27 mouse cellular contexts compared by ENCODE assay signal in genomic region chr16:84713926-84714325, GRCm38 (mm10). TPM values are rescaled to one million over a fixed set of nuclear protein-coding genes. Genes with fewer than 3 reads are reported as not detected.
DNase-seq lines count a peak whose midpoint lies in the region; ATAC-seq and TF ChIP-seq lines count a peak whose summit lies in the region.
"Had no signal": no experiment of that assay in that cellular context is flagged by ENCODE, and none has a peak within 500 bp of the region (broad histone marks: within the 10 kb centered on the region; RNA-seq: fewer than 3 reads in every experiment).

No protein-coding gene starts in this region.

- H3K36me3 ChIP-seq in kidney, adult 2 months (ENCODE audit: control insufficient read depth, insufficient read depth, low read length) = no peaks in the 10 kb centered on the region
- H3K36me3 ChIP-seq in kidney, embryonic 14.5 days (ENCODE audit: control insufficient read depth, insufficient read depth, low read length) = peaks cover 7% of the 10 kb centered on the region; the same call in 1 of the 2 replicates
- no peaks in the 10 kb centered on the region for H3K36me3 ChIP-seq in liver, postnatal 0 days (replicated peaks; ENCODE audit: insufficient read depth, low read length)
- H3K36me3 ChIP-seq: stomach, embryonic 15.5 days had no signal

- H3K4me2 ChIP-seq in kidney, embryonic 14.5 days (replicated peaks; ENCODE audit: low read depth, low read length) = no peak overlapping the region
- H3K4me2 ChIP-seq in liver, postnatal 0 days (ENCODE audit: low read depth, low read length) = no peak overlapping the region
- H3K4me2 ChIP-seq: embryonic facial prominence, embryonic 12.5 days; heart, embryonic 15.5 days; hindbrain, embryonic 12.5 days; limb, embryonic 13.5 days; stomach, embryonic 15.5 days had no signal

- TF ChIP-seq POLR2A in kidney, adult 2 months (IDR thresholded peaks at IDR 0.05; ENCODE audit: low read depth, low read length) = no peak

- DNase-seq in kidney, adult 2 months = peak; percentile 21
- peak; percentile 78 for DNase-seq in A20 (ENCODE audit: low read depth, low spot score)
- DNase-seq in frontal cortex, postnatal 25 days (ENCODE audit: low spot score in 2 of 2) = no peak
- no peak for DNase-seq in liver, postnatal 0 days
- DNase-seq: adrenal gland, adult 2 months; cerebellum, adult 18-20 months; forebrain, postnatal 0 days; gastrocnemius, adult 2 months; heart, adult 18-20 months; kidney, postnatal 10 days; retina, postnatal 1 day; right cerebral cortex, postnatal 4 days had no signal

- no peaks in the 10 kb centered on the region for H3K4me1 ChIP-seq in kidney, adult 2 months (ENCODE audit: control insufficient read depth, insufficient read depth, low read length)
- H3K4me1 ChIP-seq in kidney, embryonic 14.5 days (ENCODE audit: control insufficient read depth, insufficient read depth, low read length) = no peaks in the 10 kb centered on the region
- H3K4me1 ChIP-seq in liver, postnatal 0 days (ENCODE audit: insufficient read depth) = no peaks in the 10 kb centered on the region
- H3K4me1 ChIP-seq: embryonic facial prominence, embryonic 12.5 days; heart, embryonic 15.5 days; hindbrain, embryonic 12.5 days; limb, embryonic 13.5 days; stomach, embryonic 15.5 days had no signal

- H3K27ac ChIP-seq in kidney, adult 2 months (ENCODE audit: insufficient read depth, low read depth, low read length) = no peak overlapping the region
- no peak overlapping the region for H3K27ac ChIP-seq in kidney, embryonic 14.5 days (ENCODE audit: low read depth, low read length)
- H3K27ac ChIP-seq in liver, postnatal 0 days (ENCODE audit: low read depth) = no peak overlapping the region
- H3K27ac ChIP-seq: embryonic facial prominence, embryonic 12.5 days; gastrocnemius, adult 2 months; heart, embryonic 15.5 days; hindbrain, embryonic 12.5 days; limb, embryonic 13.5 days; liver, embryonic 14.5 days; stomach, embryonic 15.5 days had no signal

- H3K9me3 ChIP-seq in kidney, embryonic 14.5 days (ENCODE audit: control insufficient read depth, low read length) = no peaks in the 10 kb centered on the region
- no peaks in the 10 kb centered on the region for H3K9me3 ChIP-seq in liver, postnatal 0 days (ENCODE audit: low read length)
- H3K9me3 ChIP-seq: embryonic facial prominence, embryonic 12.5 days; G1E; heart, embryonic 15.5 days; hindbrain, embryonic 12.5 days; limb, embryonic 13.5 days; megakaryocyte, embryonic 14.5 days; stomach, embryonic 15.5 days had no signal

- no peak for TF ChIP-seq EP300 in liver, postnatal 0 days (IDR thresholded peaks at IDR 0.05; ENCODE audit: low read depth)

- no peak overlapping the region for H3K4me3 ChIP-seq in kidney, adult 2 months (ENCODE audit: insufficient read depth, low read depth, low read length)
- H3K4me3 ChIP-seq in kidney, embryonic 14.5 days (ENCODE audit: low read length) = no peak overlapping the region
- H3K4me3 ChIP-seq in liver, postnatal 0 days (ENCODE audit: low read depth, low read length) = no peak overlapping the region
- H3K4me3 ChIP-seq: embryonic facial prominence, embryonic 12.5 days; gastrocnemius, adult 2 months; heart, embryonic 15.5 days; hindbrain, embryonic 12.5 days; limb, embryonic 13.5 days; megakaryocyte, embryonic 14.5 days; stomach, embryonic 15.5 days had no signal

- ATAC-seq in kidney, embryonic 14.5 days (ENCODE audit: low FRiP score, low TSS enrichment) = no peak
- peak; percentile 24 for ATAC-seq in activated CD4-positive, CD25-positive, alpha-beta regulatory T cell, adult 4 months
- peak; percentile 87 for ATAC-seq in megakaryocyte progenitor cell, adult 5-6 weeks (replicated peaks; ENCODE audit: poor library complexity)
- ATAC-seq in liver, postnatal 0 days = no peak
- ATAC-seq in erythroblast, adult 5-6 weeks (replicated peaks; ENCODE audit: low FRiP score, poor library complexity, severe bottlenecking) = no peak
- ATAC-seq: forebrain, postnatal 0 days; intestine, embryonic 16.5 days; lung, postnatal 0 days had no signal

- H3K9ac ChIP-seq in kidney, embryonic 14.5 days (ENCODE audit: low read depth, low read length) = no peak overlapping the region
- no peak overlapping the region for H3K9ac ChIP-seq in liver, postnatal 0 days (replicated peaks)
- H3K9ac ChIP-seq: embryonic facial prominence, embryonic 12.5 days; forebrain, postnatal 0 days; heart, embryonic 15.5 days; hindbrain, embryonic 12.5 days; limb, embryonic 13.5 days; liver, embryonic 14.5 days; stomach, embryonic 15.5 days had no signal

- TF ChIP-seq CTCF in kidney, adult 2 months (conservative IDR thresholded peaks at IDR 0.05; ENCODE audit: insufficient read depth, insufficient read length, low read depth, low read length) = no peak
- no peak for TF ChIP-seq CTCF in liver, postnatal 0 days (IDR thresholded peaks at IDR 0.05; ENCODE audit: low read depth)

- H3K27me3 ChIP-seq in kidney, adult 2 months (replicated peaks; ENCODE audit: control insufficient read depth, insufficient read depth, low read length) = no peaks in the 10 kb centered on the region
- H3K27me3 ChIP-seq in kidney, embryonic 14.5 days (ENCODE audit: control insufficient read depth, insufficient read depth, low read length) = no peaks in the 10 kb centered on the region
- H3K27me3 ChIP-seq in liver, postnatal 0 days (ENCODE audit: insufficient read depth, low read length) = no peaks in the 10 kb centered on the region
- H3K27me3 ChIP-seq: embryonic facial prominence, embryonic 12.5 days; heart, embryonic 15.5 days; hindbrain, embryonic 12.5 days; limb, embryonic 13.5 days; megakaryocyte, embryonic 14.5 days; stomach, embryonic 15.5 days had no signal

- 65% methylated on average over 4 of the region's 4 CpGs for WGBS in kidney, adult 2 months
- WGBS in kidney, embryonic 14.5 days = 84% methylated on average over 4 of the region's 4 CpGs
- 42% methylated on average over 4 of the region's 4 CpGs for WGBS in liver, postnatal 0 days (ENCODE audit: insufficient replicate concordance)

RNA-seq across cellular contexts. Expression of gene Mrpl39, which starts 21.6 kb away (rescaled TPM):
- polyA plus RNA-seq in kidney, adult 2 months (2012; rRNA removed) = 26.6 and 34.1 TPM in 2 replicates
- polyA plus RNA-seq in kidney, embryonic 14.5 days (2014; fragmentation: Nextera tagmentation; extraction: Ambion mirVana) = 48.2 and 54.4 TPM in 2 replicates
- 10 to 100 TPM; 22.8 to 25.8 TPM for polyA plus RNA-seq in activated CD4-positive, CD25-positive, alpha-beta regulatory T cell, adult 4 months (2017; shearing (Covaris generic))
- total RNA-seq in megakaryocyte progenitor cell, adult 5-6 weeks (2015) = 44.2 and 44.9 TPM in 2 replicates
- 59.1 and 64.1 TPM in 2 replicates for total RNA-seq in megakaryocyte progenitor cell, adult 5-6 weeks (2017)
- 17.6 and 18.3 TPM in 2 replicates for polyA plus RNA-seq in liver, postnatal 0 days (2015; fragmentation: Nextera tagmentation; extraction: Ambion mirVana)
- total RNA-seq in erythroblast, adult 5-6 weeks (2015; ENCODE audit: low replicate concordance) = 9.0 and 11.5 TPM in 2 replicates
- total RNA-seq in erythroblast, adult 5-6 weeks (2017; ENCODE audit: low replicate concordance) = 7.4 and 8.5 TPM in 2 replicates

RNA-seq across cellular contexts. Expression of gene Jam2, which starts 60.0 kb away (rescaled TPM):
- 5.0 and 6.1 TPM in 2 replicates for polyA plus RNA-seq in kidney, adult 2 months (2012; rRNA removed)
- 2.5 and 3.4 TPM in 2 replicates for polyA plus RNA-seq in kidney, embryonic 14.5 days (2014; fragmentation: Nextera tagmentation; extraction: Ambion mirVana)
- polyA plus RNA-seq in activated CD4-positive, CD25-positive, alpha-beta regulatory T cell, adult 4 months (2017; shearing (Covaris generic)) = not detected
- 0.17 TPM in 1 of 2 replicates, not detected in the other for total RNA-seq in megakaryocyte progenitor cell, adult 5-6 weeks (2015)
- total RNA-seq in megakaryocyte progenitor cell, adult 5-6 weeks (2017) = 0.88 TPM in 1 of 2 replicates, not detected in the other
- 2.9 and 3.2 TPM in 2 replicates for polyA plus RNA-seq in liver, postnatal 0 days (2015; fragmentation: Nextera tagmentation; extraction: Ambion mirVana)
- total RNA-seq in erythroblast, adult 5-6 weeks (2015; ENCODE audit: low replicate concordance) = not detected in 2 replicates
- total RNA-seq in erythroblast, adult 5-6 weeks (2017; ENCODE audit: low replicate concordance) = 0.09 TPM in 1 of 2 replicates, not detected in the other
- total RNA-seq: monocyte, adult 5-6 weeks had no signal
- polyA plus RNA-seq: G1E had no signal

Comparison
In these comparisons a context has a peak if more than half of its experiments do, and no peak if none do; other contexts are left out.
1. DNase-seq: peak in kidney, adult 2 months (single experiment) and A20 (single experiment); none in frontal cortex, postnatal 25 days (0 of 2) and liver, postnatal 0 days (single experiment).
2. ATAC-seq: peak in activated CD4-positive, CD25-positive, alpha-beta regulatory T cell, adult 4 months (single experiment) and megakaryocyte progenitor cell, adult 5-6 weeks (single experiment); none in kidney, embryonic 14.5 days (single experiment), liver, postnatal 0 days (single experiment) and erythroblast, adult 5-6 weeks (single experiment).